Mouse (Mus musculus) embryonic facial prominence, embryonic 11.5 days (tissue): ENCODE results near the gene Baz1b. TPM values are rescaled to one million over a fixed set of nuclear protein-coding genes. Genes with fewer than 3 reads are reported as not detected.

Experiments used
- ATAC-seq: fragments of 200-750 bp; cut with Nextera tagmentation; replicated peaks from 2 replicates; pipeline ENCODE4 v1.8.0; 2017; ENCODE audit warnings: low read depth; ENCODE audit not compliant: insufficient number of reproducible peaks, low FRiP score, low TSS enrichment
- DNase-seq: peaks from one replicate; pipeline ENCODE4 v3.0.0-alpha.2; 2015; ENCODE audit warnings: low spot score
- H3K27ac ChIP-seq: fragments of 300-500 bp; sonication (generic); replicated peaks from 2 replicates; pipeline ENCODE4 v1.5.1; 2014; ENCODE audit warnings: mild to moderate bottlenecking, low read depth, low read length, control low read depth
- H3K27me3 ChIP-seq: fragments of 300-500 bp; sonication (generic); 2 replicates; pipeline ENCODE4 v1.6.1; 2014; ENCODE audit warnings: mild to moderate bottlenecking, low read length, moderate library complexity, mixed read lengths; ENCODE audit not compliant: control insufficient read depth, insufficient read depth
- H3K36me3 ChIP-seq: fragments of 300-500 bp; sonication (generic); replicated peaks from 2 replicates; pipeline ENCODE4 v1.6.1; 2014; ENCODE audit warnings: low read depth, mild to moderate bottlenecking, low read length, moderate library complexity, mixed read lengths; ENCODE audit not compliant: control insufficient read depth, insufficient read depth
- H3K4me1 ChIP-seq: fragments of 300-500 bp; sonication (generic); 2 replicates; pipeline ENCODE4 v1.6.1; 2014; ENCODE audit warnings: low read length, mixed read lengths; ENCODE audit not compliant: control insufficient read depth, insufficient read depth
- H3K4me2 ChIP-seq: fragments of 300-500 bp; sonication (generic); 2 replicates; pipeline ENCODE4 v1.6.1; 2014; ENCODE audit warnings: low read depth, mild to moderate bottlenecking, control low read depth, low read length, moderate library complexity
- H3K4me3 ChIP-seq: fragments of 300-500 bp; sonication (generic); 2 replicates; pipeline ENCODE4 v1.5.1; 2014; ENCODE audit warnings: low read depth, low read length, control low read depth
- H3K9ac ChIP-seq: fragments of 300-500 bp; sonication (generic); replicated peaks from 2 replicates; pipeline ENCODE4 v1.6.1; 2014; ENCODE audit warnings: mild to moderate bottlenecking, control low read depth, low read length
- H3K9me3 ChIP-seq: fragments of 300-500 bp; sonication (generic); replicated peaks from 2 replicates; pipeline ENCODE4 v1.6.1; 2016; ENCODE audit warnings: mild to moderate bottlenecking, low read length, inconsistent platforms, mixed read lengths; ENCODE audit not compliant: control insufficient read depth
- WGBS: fragments of 180-500 bp; shearing (Covaris S2); extraction: QIAGEN DNeasy Blood & Tissue Kit; methylation state at CpG from one replicate; pipeline ENCODE4 v1.1.7; 2014; 5-methylcytosine and 5-hydroxymethylcytosine counted together
- microRNA-seq: library from miRNA; unstranded; fragments of <30 nt; microRNA quantifications from one replicate; pipeline ENCODE4, GENCODE M21; 2016; ENCODE audit warnings: borderline number of aligned reads
- polyA plus RNA-seq: library from polyadenylated mRNA; unstranded; fragments of >200 nt; fragmentation: Nextera tagmentation; extraction: Ambion mirVana; gene quantifications from 2 replicates; pipeline ENCODE4 v1.2.1, GENCODE M21; 2014

Baz1b gene
- polyA plus RNA-seq, 1 experiment from 2014 or later = 65.6 TPM

- H3K27me3 ChIP-seq = no peaks in the 10 kb centered on the region
- DNase-seq (no peak), ATAC-seq (no peak)
- no peak overlapping the region for H3K4me3 ChIP-seq
- H3K36me3 ChIP-seq = no peaks in the 10 kb centered on the region
- no peak overlapping the region for H3K9ac ChIP-seq
- 74% methylated on average over 6 of the region's 6 CpGs for WGBS
- H3K9me3 ChIP-seq = no peaks in the 10 kb centered on the region
- no peak overlapping the region for H3K4me2 ChIP-seq
- no peaks in the 10 kb centered on the region for H3K4me1 ChIP-seq
- no peak overlapping the region for H3K27ac ChIP-seq
These were observed 103.6 kb downstream of the Baz1b start for GRCm38 (mm10) chr5:135290703-135291102.

GRCm38 (mm10) chr5:135291193-135291592 lies 104.1 kb downstream of the Baz1b start:
- Histone ChIP-seq H3K4me3 (no peak overlapping the region), H3K9ac (no peak overlapping the region), H3K27ac (no peak overlapping the region), H3K36me3 (no peaks in the 10 kb centered on the region), H3K9me3 (no peaks in the 10 kb centered on the region), H3K27me3 (no peaks in the 10 kb centered on the region), H3K4me2 (no peak overlapping the region), H3K4me1 (no peaks in the 10 kb centered on the region)
- no peak for DNase-seq
- ATAC-seq = no peak
- WGBS = 35% methylated on average over 4 of the region's 4 CpGs

- H3K27me3 ChIP-seq = no peaks in the 10 kb centered on the region
- WGBS = 87% methylated on average over 2 of the region's 2 CpGs
- no peaks in the 10 kb centered on the region for H3K36me3 ChIP-seq
- DNase-seq = no peak
- no peak overlapping the region for H3K4me3 ChIP-seq
- H3K9me3 ChIP-seq = no peaks in the 10 kb centered on the region
- no peak overlapping the region for H3K9ac ChIP-seq
- no peaks in the 10 kb centered on the region for H3K4me1 ChIP-seq
- no peak overlapping the region for H3K4me2 ChIP-seq
- no peak for ATAC-seq
- no peak overlapping the region for H3K27ac ChIP-seq
These were observed 104.9 kb downstream of the Baz1b start for GRCm38 (mm10) chr5:135292001-135292400.

Small RNA genes lying within 50 kb of the gene (microRNA-seq; reads per million reads assigned to microRNA genes)
- not detected for gene Gm25315

Other genes with a start within 250 kb of the Baz1b start
- 16.9 and 20.5 TPM in 2 replicates for gene Cldn4, start 240.3 kb upstream of the Baz1b start, polyA plus RNA-seq
- gene Cldn3, start 201.1 kb upstream of the Baz1b start, polyA plus RNA-seq = 7.6 and 11.3 TPM in 2 replicates
- gene Abhd11, start 178.1 kb upstream of the Baz1b start, polyA plus RNA-seq = 41.7 and 42.7 TPM in 2 replicates
- 12.1 and 14.2 TPM in 2 replicates for gene Stx1a, start 163.8 kb upstream of the Baz1b start, polyA plus RNA-seq
- gene Dnajc30, start 123.1 kb upstream of the Baz1b start, polyA plus RNA-seq = 29.3 and 30.8 TPM in 2 replicates
- 136 and 146 TPM in 2 replicates for gene Bud23, start 122.3 kb upstream of the Baz1b start, polyA plus RNA-seq
- 7.1 and 9.1 TPM in 2 replicates for gene Vps37d, start 109.0 kb upstream of the Baz1b start, polyA plus RNA-seq
- 1.9 and 3.7 TPM in 2 replicates for gene Mlxipl, start 97.4 kb upstream of the Baz1b start, polyA plus RNA-seq
- gene Tbl2, start 37.6 kb upstream of the Baz1b start, polyA plus RNA-seq = 20.0 and 20.8 TPM in 2 replicates
- 38.5 and 40.2 TPM in 2 replicates for gene Bcl7b, start 19.0 kb upstream of the Baz1b start, polyA plus RNA-seq
- gene Fzd9, start 64.0 kb downstream of the Baz1b start, polyA plus RNA-seq = 3.4 TPM in 2 replicates
- gene Fkbp6, start 162.8 kb downstream of the Baz1b start, polyA plus RNA-seq = not detected in 2 replicates
- not detected in 2 replicates for gene Trim50, start 166.0 kb downstream of the Baz1b start, polyA plus RNA-seq
- gene Nsun5, start 182.7 kb downstream of the Baz1b start, polyA plus RNA-seq = 30.9 and 32.6 TPM in 2 replicates
- gene Pom121, start 207.3 kb downstream of the Baz1b start, polyA plus RNA-seq = 14.6 and 15.3 TPM in 2 replicates